In the genomic region with DNA sequence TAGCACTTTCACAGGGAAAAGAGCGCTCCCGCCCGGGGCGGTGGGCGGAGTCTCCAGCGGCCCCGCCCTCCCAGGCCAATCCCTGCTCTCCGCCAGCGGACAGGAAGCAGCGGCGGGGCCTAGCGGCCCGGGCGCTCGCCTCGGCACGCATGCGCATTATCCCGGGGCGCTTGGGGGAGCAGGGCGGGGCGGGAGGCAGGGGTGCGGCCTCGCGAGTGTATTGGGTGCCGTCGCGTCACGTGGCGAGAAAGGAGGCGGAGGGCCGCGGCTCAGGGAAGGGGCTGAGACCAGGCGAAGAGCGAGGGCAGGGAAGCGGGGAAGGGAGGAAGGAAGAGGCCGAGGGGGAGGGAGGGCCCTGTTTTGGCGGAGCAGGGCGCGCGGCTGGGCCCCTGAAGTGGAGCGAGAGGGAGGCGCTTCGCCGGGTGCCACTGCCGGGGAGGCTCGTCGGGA, we compare ENCODE assay signal across 8 mouse cellular contexts. TPM values are rescaled to one million over a fixed set of nuclear protein-coding genes. Genes with fewer than 3 reads are reported as not detected.
A peak's percentile ranks its signal among the peaks of the same experiment; 100 is the strongest.
DNase-seq lines count a peak whose midpoint lies in the region; ATAC-seq lines count a peak whose summit lies in the region.

TSS of gene Adam10 (plus strand) at position 316 of the 450 bp plus-strand sequence.

- WGBS in intestine, embryonic 14.5 days, result under 1% methylated on average over 48 of the region's 48 CpGs

- peak; percentile 100 for DNase-seq in adrenal gland, adult (ENCODE audit: inconsistent age in 2 of 2, low spot score in 1 of 2)
- DNase-seq in embryo, embryonic 10.5 days (ENCODE audit: low spot score), result peak; percentile 98
- peak; percentile 100 for DNase-seq in gastrocnemius, postnatal 25 days
- peak; percentile 98 for DNase-seq in intestine, embryonic 14.5 days (ENCODE audit: low spot score)
- peak; percentile 97 to 98 for DNase-seq in left cerebral cortex, postnatal 14 days (ENCODE audit: low spot score in 2 of 2)
- DNase-seq in mesoderm, embryonic 11.5 days (ENCODE audit: low read depth, low spot score), result peak; percentile 99
- DNase-seq in right cerebral cortex, postnatal 36 days (ENCODE audit: low spot score in 2 of 2), result peak; percentile 96 to 97
- peak; percentile 100 for DNase-seq in yolk sac, embryonic 10.5 days (ENCODE audit: low spot score)

- intact Hi-C loops in left cerebral cortex, postnatal 14 days (cut with DNase I), result loop anchor here (5.0 kb wide), 1 partner anchor 399 kb away; no protein-coding TSS in a partner anchor

- peak within 1 kb of the TSS; percentile 91 for H3K9ac ChIP-seq in intestine, embryonic 14.5 days (ENCODE audit: low read length)

- peak within 1 kb of the TSS; percentile 86 for H3K4me3 ChIP-seq in intestine, embryonic 14.5 days (ENCODE audit: low read depth, low read length)

- no peaks in the 10 kb centered on the region for H3K36me3 ChIP-seq in intestine, embryonic 14.5 days (ENCODE audit: control insufficient read depth, insufficient read depth, low read length)

- H3K4me2 ChIP-seq in intestine, embryonic 14.5 days (ENCODE audit: low read length), result peak within 1 kb of the TSS; percentile 90

- ATAC-seq in intestine, embryonic 14.5 days (replicated peaks; ENCODE audit: low FRiP score, low TSS enrichment, low read depth), result peak; percentile 99

- H3K27ac ChIP-seq in intestine, embryonic 14.5 days (ENCODE audit: low read depth), result peak within 1 kb of the TSS; percentile 95

- no peaks in the 10 kb centered on the region for H3K9me3 ChIP-seq in intestine, embryonic 14.5 days (ENCODE audit: control insufficient read depth, low read length)

- no peaks in the 10 kb centered on the region for H3K27me3 ChIP-seq in intestine, embryonic 14.5 days (replicated peaks; ENCODE audit: control insufficient read depth, insufficient read depth, low read length)

- H3K4me1 ChIP-seq in intestine, embryonic 14.5 days (replicated peaks; ENCODE audit: control insufficient read depth, insufficient read depth, low read length), result peaks cover 13% of the 10 kb centered on the region

RNA-seq across cellular contexts. Expression of gene Adam10, which starts in this region (rescaled TPM):
- total RNA-seq in gastrocnemius, postnatal 25 days (2021), result 10 to 100 TPM; 16.2 to 19.2 TPM
- polyA plus RNA-seq in intestine, embryonic 14.5 days (2014; fragmentation: Nextera tagmentation; extraction: Ambion mirVana), result 63.7 and 68.2 TPM in 2 replicates
- total RNA-seq in left cerebral cortex, postnatal 14 days (2021), result 10 to 100 TPM; 77.5 to 83.3 TPM

Comparison
In these comparisons a context has a peak if more than half of its experiments do, and no peak if none do; other contexts are left out.
1. Peak in every context shown above with its lines: DNase-seq, ATAC-seq, H3K4me3 ChIP-seq and H3K27ac ChIP-seq.